Mouse (Mus musculus) limb, embryonic 14.5 days (tissue): ENCODE results near the gene Fblim1. TPM values are rescaled to one million over a fixed set of nuclear protein-coding genes. Genes with fewer than 3 reads are reported as not detected.
A peak's percentile ranks its signal among the peaks of the same experiment; 100 is the strongest.

Experiments
- ATAC-seq: fragments of 200-750 bp; cut with Nextera tagmentation; 2 replicates; pipeline ENCODE4 v1.8.0; 2017; ENCODE audit warnings: low read depth, moderate number of reproducible peaks, moderate TSS enrichment; ENCODE audit not compliant: low FRiP score
- DNase-seq: peaks from one replicate; pipeline ENCODE4 v3.0.0-alpha.2; 2015; ENCODE audit warnings: low spot score
- H3K27ac ChIP-seq: fragments of 300-500 bp; sonication (generic); replicated peaks from 2 replicates; pipeline ENCODE4 v1.5.1; 2014; ENCODE audit warnings: low read depth, mild to moderate bottlenecking, low read length, moderate library complexity, mixed read lengths
- H3K27me3 ChIP-seq: fragments of 300-500 bp; sonication (generic); 2 replicates; pipeline ENCODE4 v1.6.1; 2014; ENCODE audit warnings: low read length, mixed read lengths; ENCODE audit not compliant: control insufficient read depth, insufficient read depth
- H3K36me3 ChIP-seq: fragments of 300-500 bp; sonication (generic); 2 replicates; pipeline ENCODE4 v1.6.1; 2014; ENCODE audit warnings: mild to moderate bottlenecking, low read length, moderate library complexity, mixed read lengths; ENCODE audit not compliant: control insufficient read depth, insufficient read depth
- H3K4me1 ChIP-seq: fragments of 300-500 bp; sonication (generic); 2 replicates; pipeline ENCODE4 v1.6.1; 2014; ENCODE audit warnings: antibody characterized with exemption, low read length, mixed read lengths; ENCODE audit not compliant: control insufficient read depth, insufficient read depth
- H3K4me2 ChIP-seq: fragments of 300-500 bp; sonication (generic); replicated peaks from 2 replicates; pipeline ENCODE4 v1.6.1; 2014; ENCODE audit warnings: low read depth, mild to moderate bottlenecking, low read length, moderate library complexity; ENCODE audit not compliant: severe bottlenecking
- H3K4me3 ChIP-seq: fragments of 300-500 bp; sonication (generic); replicated peaks from 2 replicates; pipeline ENCODE4 v1.5.1; 2014; ENCODE audit warnings: low read length
- H3K9ac ChIP-seq: fragments of 300-500 bp; sonication (generic); 2 replicates; pipeline ENCODE4 v1.6.1; 2014; ENCODE audit warnings: mild to moderate bottlenecking, low read depth, low read length, moderate library complexity; ENCODE audit not compliant: severe bottlenecking
- H3K9me3 ChIP-seq: fragments of 300-500 bp; sonication (generic); 2 replicates; pipeline ENCODE4 v1.6.1; 2016; ENCODE audit warnings: low read length; ENCODE audit not compliant: control insufficient read depth
- POLR2A ChIP-seq: fragments of 200-500 bp; IDR thresholded peaks from 2 replicates; pipeline ENCODE4 v1.8.0; 2012; ENCODE audit warnings: inconsistent platforms, mild to moderate bottlenecking, moderate library complexity, borderline replicate concordance; ENCODE audit not compliant: insufficient read depth, insufficient read length; ENCODE audit errors: extremely low read depth
- WGBS: fragments of 180-500 bp; shearing (Covaris S2); extraction: QIAGEN DNeasy Blood & Tissue Kit; methylation state at CpG from one replicate; pipeline ENCODE4 v1.1.7; 2014; 5-methylcytosine and 5-hydroxymethylcytosine counted together
- polyA plus RNA-seq, 2 experiments: library from polyadenylated mRNA; depleted of rRNA in 1 of 2; stranded (reverse) in 1 of 2; unstranded in 1 of 2; fragments of >200 nt; fragmentation: Nextera tagmentation in 1 of 2; extraction: Ambion mirVana in 1 of 2; gene quantifications; 2 replicates each; pipeline versions ENCODE4 v1.2.1 to v1.2.3; 2012 to 2014

The Fblim1 gene
- polyA plus RNA-seq, 2 experiments, result 33.7 to 52.2 TPM

- H3K27me3 ChIP-seq, result no peaks in the 10 kb centered on the region
- 11% methylated on average over 22 of the region's 22 CpGs for WGBS
- H3K9me3 ChIP-seq, result no peaks in the 10 kb centered on the region
- 0 out of 2 replicates have a peak, but pooled peaks cover 6% of the 10 kb centered on the region for H3K4me1 ChIP-seq
- peak overlapping the region; percentile 44 for H3K4me2 ChIP-seq
- ATAC-seq (no peak), DNase-seq (no peak)
- peak overlapping the region; percentile 24 for H3K4me3 ChIP-seq
- H3K9ac ChIP-seq, result peak overlapping the region; percentile 34; the same call in 1 of the 2 replicates
- no peak for TF ChIP-seq POLR2A
- no peaks in the 10 kb centered on the region for H3K36me3 ChIP-seq
- H3K27ac ChIP-seq, result no peak overlapping the region
Measured at GRCm38 (mm10) chr4:141617863-141618564, 12.1 kb upstream of the Fblim1 start.

DNA sequence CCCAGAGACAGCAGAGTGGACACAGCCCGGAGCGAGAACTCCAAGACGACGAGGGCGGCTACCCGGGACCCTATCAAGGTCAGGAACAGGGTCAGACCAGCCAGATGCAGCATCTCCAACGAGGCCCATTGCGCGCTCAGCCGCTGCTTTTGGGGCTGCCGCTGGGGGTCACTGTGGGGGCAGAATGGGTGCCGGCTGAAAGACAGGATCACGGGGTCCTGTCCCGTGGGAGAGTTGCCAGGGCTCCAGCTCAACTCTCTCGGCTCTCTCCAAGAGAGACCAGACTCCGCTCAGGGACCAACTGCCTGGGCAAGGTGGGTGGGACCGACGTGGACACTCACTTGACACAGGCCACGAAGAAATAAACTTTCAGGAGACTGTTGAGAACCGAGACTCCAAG lies 11.4 kb upstream of the Fblim1 start:
- 5% methylated on average over 20 of the region's 20 CpGs for WGBS
- no peak for TF ChIP-seq POLR2A
- ATAC-seq, result peak; percentile 9; the same call in 1 of the 2 replicates

GRCm38 (mm10) chr4:141616811-141617210 lies 10.9 kb upstream of the Fblim1 start:
- ATAC-seq, result no peak
- Histone ChIP-seq H3K9ac (no peak overlapping the region), H3K4me1 (0 out of 2 replicates have a peak, but pooled peaks cover 6% of the 10 kb centered on the region), H3K27ac (no peak overlapping the region), H3K4me3 (no peak overlapping the region), H3K36me3 (no peaks in the 10 kb centered on the region), H3K4me2 (no peak overlapping the region; the same call in 1 of the 2 replicates), H3K27me3 (no peaks in the 10 kb centered on the region), H3K9me3 (no peaks in the 10 kb centered on the region)
- no peak for DNase-seq
- 72% methylated on average over 6 of the region's 6 CpGs for WGBS
- TF ChIP-seq POLR2A, result no peak

More for the DNA sequence above, 11.4 kb upstream of the Fblim1 start:
- H3K4me3 ChIP-seq, result peak overlapping the region; percentile 24
- H3K27ac ChIP-seq, result no peak overlapping the region
- H3K4me1 ChIP-seq, result 0 out of 2 replicates have a peak, but pooled peaks cover 6% of the 10 kb centered on the region
- peak overlapping the region; percentile 34; the same call in 1 of the 2 replicates for H3K9ac ChIP-seq
- H3K4me2 ChIP-seq, result peak overlapping the region; percentile 44
- H3K27me3 ChIP-seq, result no peaks in the 10 kb centered on the region
- no peaks in the 10 kb centered on the region for H3K36me3 ChIP-seq
- no peaks in the 10 kb centered on the region for H3K9me3 ChIP-seq
- peak; percentile 39 for DNase-seq

GRCm38 (mm10) chr4:141614946-141615345 lies 9.1 kb upstream of the Fblim1 start:
- no peak overlapping the region for H3K4me3 ChIP-seq
- no peak overlapping the region for H3K27ac ChIP-seq
- DNase-seq (no peak), ATAC-seq (no peak)
- no peaks in the 10 kb centered on the region for H3K9me3 ChIP-seq
- no peak for TF ChIP-seq POLR2A
- H3K9ac ChIP-seq, result no peak overlapping the region
- H3K4me1 ChIP-seq, result 0 out of 2 replicates have a peak, but pooled peaks cover 6% of the 10 kb centered on the region
- H3K4me2 ChIP-seq, result no peak overlapping the region
- no peaks in the 10 kb centered on the region for H3K27me3 ChIP-seq
- WGBS, result 90% methylated on average over 13 of the region's 14 CpGs
- H3K36me3 ChIP-seq, result no peaks in the 10 kb centered on the region

DNA sequence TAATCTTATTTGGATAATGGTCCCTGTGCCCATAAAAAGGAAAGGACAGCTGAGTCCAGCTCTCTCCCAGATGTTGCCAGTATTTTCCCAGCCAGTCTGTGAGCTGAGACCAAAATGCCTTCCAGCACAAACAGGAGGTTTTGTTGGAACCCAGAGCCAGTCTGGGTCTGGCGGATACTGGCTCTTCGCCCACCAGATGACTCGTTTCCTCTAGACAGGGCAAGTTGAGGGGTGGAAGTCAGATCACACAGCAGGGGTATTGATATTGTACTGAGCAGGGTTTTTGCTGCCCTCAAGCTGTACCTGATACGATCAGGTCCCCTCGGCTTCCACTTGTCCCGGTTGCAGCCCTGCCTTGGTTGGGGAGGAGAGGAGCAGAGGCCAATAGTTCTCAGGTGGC lies 3.6 kb upstream of the Fblim1 start:
- DNase-seq (peak; percentile 42), ATAC-seq (peak; percentile 23; the same call in 1 of the 2 replicates)
- no peak for TF ChIP-seq POLR2A
- no peak overlapping the region for H3K4me2 ChIP-seq
- H3K4me1 ChIP-seq, result no peaks in the 10 kb centered on the region
- no peaks in the 10 kb centered on the region for H3K27me3 ChIP-seq
- no peaks in the 10 kb centered on the region for H3K36me3 ChIP-seq
- WGBS, result 55% methylated on average over 6 of the region's 6 CpGs
- H3K4me3 ChIP-seq, result no peak overlapping the region
- H3K9me3 ChIP-seq, result no peaks in the 10 kb centered on the region
- peak overlapping the region; percentile 19; the same call in 1 of the 2 replicates for H3K27ac ChIP-seq
- no peak overlapping the region for H3K9ac ChIP-seq

DNA sequence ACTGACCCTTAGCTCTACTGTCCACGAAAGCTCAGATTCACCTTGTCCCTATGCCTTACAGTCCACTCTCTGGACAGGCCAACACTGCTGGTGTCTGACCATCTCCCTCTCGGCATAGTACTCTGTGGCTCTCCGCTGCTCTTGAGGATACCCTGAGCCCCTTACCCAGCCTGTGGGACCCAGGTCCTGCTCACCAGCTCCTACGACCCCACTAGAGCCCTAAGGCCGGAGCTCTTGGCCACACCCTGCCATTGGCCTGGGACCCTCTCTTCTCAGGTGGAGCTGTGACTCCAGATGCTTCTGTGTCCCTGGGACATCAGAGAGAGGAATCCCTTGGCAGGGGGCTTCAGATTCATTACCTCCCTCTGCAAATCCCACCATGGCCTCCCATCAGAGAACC lies 475 bp downstream of the Fblim1 start:
- ATAC-seq, result no peak
- 87% methylated on average over 5 of the region's 5 CpGs for WGBS
- Histone ChIP-seq H3K27ac (no peak overlapping the region), H3K9ac (no peak overlapping the region), H3K36me3 (no peaks in the 10 kb centered on the region), H3K27me3 (no peaks in the 10 kb centered on the region), H3K4me1 (peaks cover 6% of the 10 kb centered on the region; the same call in 1 of the 2 replicates), H3K9me3 (no peaks in the 10 kb centered on the region), H3K4me3 (no peak overlapping the region), H3K4me2 (no peak overlapping the region)
- no peak for DNase-seq
- TF ChIP-seq POLR2A, result no peak
